Mouse (Mus musculus) macrophage (primary cell): ENCODE measurements around the gene Calm2. TPM values are rescaled to one million over a fixed set of nuclear protein-coding genes. Genes with fewer than 3 reads are reported as not detected.
A peak's percentile ranks its signal among the peaks of the same experiment; 100 is the strongest.

Experiments
- H3K27ac ChIP-seq: fragments of 350-480 bp; formaldehyde crosslinking; 2 replicates; pipeline ENCODE4 v1.9.0; 2021
- H3K36me3 ChIP-seq: fragments of 350-480 bp; formaldehyde crosslinking; 2 replicates; pipeline ENCODE4 v1.9.0; 2021; ENCODE audit errors: inconsistent target
- H3K4me3 ChIP-seq: fragments of 350-480 bp; formaldehyde crosslinking; 2 replicates; pipeline ENCODE4 v1.9.0; 2021; ENCODE audit errors: inconsistent target
- H3K79me2 ChIP-seq: fragments of 350-480 bp; formaldehyde crosslinking; 2 replicates; pipeline ENCODE4 v1.9.0; 2021; ENCODE audit errors: inconsistent target
- WGBS: methylation state at CpG from one replicate; pipeline ENCODE4 v1.1.7; 2026; ENCODE audit warnings: inconsistent platforms; ENCODE audit not compliant: missing documents; 5-methylcytosine and 5-hydroxymethylcytosine counted together
- polyA plus RNA-seq: library from polyadenylated mRNA; stranded (reverse); fragments of 250-400 nt; gene quantifications from 3 replicates; pipeline ENCODE4 v1.2.4, GENCODE M21; 2018; ENCODE audit warnings: inconsistent platforms

The Calm2 gene
- polyA plus RNA-seq, 1 experiment from 2014 or later, result 1,639 TPM

DNA sequence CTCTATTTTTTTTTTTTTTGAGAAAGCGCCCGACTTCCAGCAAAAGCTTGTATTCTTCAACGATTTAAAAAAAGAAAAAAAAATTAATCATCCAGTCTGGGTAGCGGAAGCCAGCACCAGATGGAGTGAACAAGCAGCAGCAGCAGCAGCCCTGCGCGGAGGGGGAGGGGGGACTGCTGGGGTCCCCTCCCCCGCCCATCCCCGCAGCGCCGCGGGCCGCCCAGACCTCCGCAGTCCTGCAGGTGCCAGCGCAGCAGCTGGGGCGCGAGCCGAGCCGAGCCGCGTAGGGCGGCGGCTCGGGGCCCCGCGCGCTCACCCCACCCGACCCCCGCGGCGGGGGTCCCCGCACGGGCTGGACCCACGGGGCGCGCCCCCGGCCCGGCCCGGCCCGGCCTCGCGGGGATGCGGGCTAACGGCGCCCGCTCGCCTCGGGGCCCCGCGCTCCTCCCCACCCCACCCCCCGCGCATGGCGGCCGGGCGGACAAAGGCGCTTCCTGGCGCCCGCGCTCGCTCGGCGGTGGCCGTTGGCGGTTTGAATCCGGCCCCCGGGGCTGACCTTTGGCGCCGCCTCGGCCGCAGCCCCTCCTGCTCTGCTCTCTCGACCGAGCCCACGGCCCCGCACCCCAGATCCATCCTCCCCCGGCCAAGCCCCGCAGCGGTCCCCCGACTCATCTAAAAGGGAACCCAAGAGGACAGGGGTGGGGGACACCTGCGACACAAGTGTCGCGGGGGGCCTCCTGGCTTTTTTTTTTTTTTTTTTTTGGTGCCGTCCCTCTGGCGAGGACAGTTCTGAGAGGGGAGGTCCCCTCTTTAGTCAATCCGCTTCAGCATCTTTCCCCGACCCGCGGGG, 593 bp downstream of the Calm2 start:
- peak overlapping the region; percentile 84 for H3K4me3 ChIP-seq
- 2% methylated on average over 56 of the region's 86 CpGs for WGBS
- peaks cover 51% of the 10 kb centered on the region for H3K79me2 ChIP-seq
- peak overlapping the region; percentile 92 for H3K27ac ChIP-seq
- no peaks in the 10 kb centered on the region for H3K36me3 ChIP-seq

DNA sequence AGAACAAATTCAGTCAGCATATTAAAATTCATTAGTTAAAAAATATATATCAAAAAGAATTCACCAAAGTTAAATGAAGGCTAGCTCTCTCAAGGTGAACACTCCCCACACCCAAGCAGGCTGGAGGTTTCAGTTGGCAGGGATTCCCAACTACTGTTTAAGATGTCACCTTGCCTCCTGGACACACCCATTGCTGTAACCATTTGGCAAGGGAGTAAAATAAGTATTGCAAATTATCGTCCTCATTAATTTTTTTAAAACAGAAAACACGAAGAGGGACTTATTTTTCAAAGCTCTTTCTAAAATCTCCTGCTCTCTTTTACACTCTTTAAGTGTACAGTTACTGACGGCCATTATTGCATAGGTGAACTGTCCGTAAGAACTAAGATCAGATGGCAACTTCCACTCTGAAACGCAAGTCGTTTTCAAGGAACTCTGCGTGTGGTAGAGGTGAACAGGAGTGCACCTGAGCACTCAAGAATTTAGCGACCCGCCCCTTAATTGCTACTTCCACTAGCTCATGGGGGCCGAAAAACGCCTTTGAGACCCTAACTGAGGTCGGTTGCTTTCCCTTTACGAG, 1.3 kb downstream of the Calm2 start:
- peak overlapping the region; percentile 67 for H3K27ac ChIP-seq
- no peaks in the 10 kb centered on the region for H3K36me3 ChIP-seq
- peak overlapping the region; percentile 79 for H3K4me3 ChIP-seq
- WGBS, result under 1% methylated on average over 13 of the region's 13 CpGs
- peaks cover 58% of the 10 kb centered on the region for H3K79me2 ChIP-seq

DNA sequence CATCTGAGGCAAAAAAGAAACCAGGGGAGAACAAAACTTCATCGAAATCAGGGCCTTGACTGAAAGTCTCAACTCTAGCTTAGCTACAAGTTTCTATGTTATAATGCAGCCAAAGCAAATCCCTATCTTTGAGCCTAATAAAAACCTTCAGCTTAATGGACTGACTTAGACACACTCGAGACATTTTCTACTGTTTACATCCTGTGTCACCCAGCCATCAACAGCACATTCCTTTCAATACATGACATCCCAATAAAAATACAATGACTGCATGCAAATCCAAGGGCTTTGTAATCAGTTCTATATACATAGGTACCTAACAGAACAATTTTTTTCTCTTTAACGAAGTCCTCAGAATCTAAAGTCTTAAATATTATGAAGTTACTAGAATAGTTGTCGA, 2.0 kb downstream of the Calm2 start:
- no peak overlapping the region for H3K27ac ChIP-seq
- H3K79me2 ChIP-seq, result peaks cover 65% of the 10 kb centered on the region
- no peaks in the 10 kb centered on the region for H3K36me3 ChIP-seq
- peak overlapping the region; percentile 79 for H3K4me3 ChIP-seq
- WGBS, result 19% methylated on average over 4 of the region's 4 CpGs

DNA sequence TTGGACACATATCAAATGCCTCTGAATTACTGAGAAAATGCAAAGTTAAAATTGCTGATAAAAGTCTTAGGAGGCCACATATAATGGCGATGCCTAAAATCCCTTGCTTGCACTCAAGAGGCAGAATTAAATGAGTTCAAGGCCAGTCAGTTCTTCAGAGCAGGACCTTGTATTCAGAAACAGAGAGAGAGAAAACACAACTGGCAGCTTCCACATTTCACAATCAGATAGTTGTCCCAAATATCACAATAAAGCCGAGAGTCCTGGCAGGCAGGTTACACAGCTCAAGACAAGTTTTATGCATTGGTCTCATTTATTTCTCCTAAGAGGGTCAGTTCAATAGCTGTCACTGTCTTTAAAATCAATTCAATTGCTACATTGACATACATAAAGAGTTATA, 5.2 kb downstream of the Calm2 start:
- H3K27ac ChIP-seq, result no peak overlapping the region
- H3K36me3 ChIP-seq, result no peaks in the 10 kb centered on the region
- 100% methylated on average over 1 of the region's 2 CpGs for WGBS
- H3K79me2 ChIP-seq, result peaks cover 96% of the 10 kb centered on the region
- no peak overlapping the region for H3K4me3 ChIP-seq

DNA sequence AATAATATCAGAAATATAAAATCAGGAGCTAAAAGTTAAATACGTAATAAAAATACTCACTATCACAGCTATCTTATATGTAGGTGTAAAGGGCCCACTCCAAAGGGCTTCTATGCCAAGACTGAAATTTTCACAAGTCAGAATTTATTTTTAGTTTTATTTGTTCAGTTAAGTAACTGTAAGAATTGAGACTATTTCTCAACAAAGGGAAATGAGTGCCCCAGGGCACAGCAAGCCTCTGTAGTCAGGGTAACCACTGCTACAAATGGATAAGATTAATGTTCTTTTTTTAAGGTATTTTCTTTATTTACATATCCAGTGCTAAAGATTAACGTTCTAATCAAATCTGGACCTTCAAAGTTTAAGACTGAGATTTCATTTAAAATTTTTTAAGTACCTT, 7.3 kb downstream of the Calm2 start:
- Histone ChIP-seq H3K79me2 (peaks cover 93% of the 10 kb centered on the region), H3K4me3 (no peak overlapping the region)
- WGBS, result 61% methylated on average over 2 of the region's 2 CpGs

DNA sequence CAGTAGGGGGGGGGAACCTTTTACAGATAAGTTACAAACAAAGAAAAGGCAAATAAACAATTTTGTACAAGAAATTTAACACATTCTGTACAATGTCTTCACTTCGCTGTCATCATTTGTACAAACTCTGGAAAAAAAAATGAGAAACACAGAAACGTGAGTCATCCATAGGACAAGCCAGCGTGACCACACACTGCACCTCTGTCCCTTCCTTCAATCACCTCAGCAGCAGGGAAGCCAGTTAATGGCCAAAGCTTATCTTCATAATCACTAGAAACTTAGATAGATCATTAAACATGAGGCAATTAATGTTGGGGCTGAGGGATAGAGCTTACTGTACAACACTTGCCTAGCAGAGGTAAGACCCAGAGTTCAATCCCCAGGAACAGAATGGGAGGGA, 12.8 kb downstream of the Calm2 start:
- Histone ChIP-seq H3K4me3 (no peak overlapping the region), H3K36me3 (peaks cover 41% of the 10 kb centered on the region), H3K27ac (no peak overlapping the region), H3K79me2 (peaks cover 38% of the 10 kb centered on the region)
- WGBS, result no CpG with 5 or more reads among the region's 3 CpGs

More for the DNA sequence above, 7.3 kb downstream of the Calm2 start:
- Histone ChIP-seq H3K27ac (no peak overlapping the region), H3K36me3 (peaks cover 19% of the 10 kb centered on the region)

DNA sequence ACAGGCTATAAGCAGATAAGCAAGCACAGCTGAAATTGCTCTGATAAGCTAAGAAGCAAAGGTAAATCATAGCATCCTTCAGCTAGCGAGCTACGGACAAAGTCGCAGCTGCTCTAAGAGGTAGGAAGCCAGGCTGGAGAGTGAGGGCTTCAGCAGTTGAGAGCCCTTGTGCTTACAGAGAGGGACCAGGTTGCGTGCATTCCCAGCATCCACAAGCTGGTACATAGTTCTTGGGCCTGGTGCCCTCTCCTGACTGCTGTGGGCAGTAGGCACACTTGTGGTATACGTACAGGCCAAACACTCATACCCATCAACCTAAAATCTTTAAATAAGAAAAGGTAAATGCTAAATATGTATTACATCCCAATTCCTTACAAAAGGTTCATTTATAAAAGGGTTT, 14.0 kb downstream of the Calm2 start:
- peaks cover 26% of the 10 kb centered on the region for H3K79me2 ChIP-seq
- H3K27ac ChIP-seq, result no peak overlapping the region
- WGBS, result 100% methylated on average over 4 of the region's 5 CpGs
- peaks cover 41% of the 10 kb centered on the region for H3K36me3 ChIP-seq
- H3K4me3 ChIP-seq, result no peak overlapping the region

DNA sequence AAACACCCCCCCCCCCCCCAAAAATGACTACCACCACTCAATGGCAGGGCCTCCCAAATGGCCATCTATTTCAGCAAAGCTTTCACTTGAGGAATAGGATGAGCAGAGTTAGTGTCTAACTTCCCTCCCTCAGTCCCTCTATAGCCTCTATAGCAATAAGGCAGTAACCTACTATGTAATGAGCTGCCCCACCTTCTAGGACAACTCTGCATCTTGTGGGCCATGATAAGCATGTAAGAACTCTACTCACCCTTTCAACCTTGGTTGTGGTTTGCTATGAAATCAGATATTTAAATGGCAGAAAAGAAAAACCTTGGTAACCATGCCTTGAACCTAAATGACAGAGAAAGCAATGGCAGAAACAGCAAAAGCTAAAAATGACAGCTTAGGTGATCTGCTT, 14.4 kb downstream of the Calm2 start:
- H3K79me2 ChIP-seq, result peaks cover 22% of the 10 kb centered on the region
- H3K27ac ChIP-seq, result no peak overlapping the region
- peaks cover 41% of the 10 kb centered on the region for H3K36me3 ChIP-seq
- H3K4me3 ChIP-seq, result no peak overlapping the region

DNA sequence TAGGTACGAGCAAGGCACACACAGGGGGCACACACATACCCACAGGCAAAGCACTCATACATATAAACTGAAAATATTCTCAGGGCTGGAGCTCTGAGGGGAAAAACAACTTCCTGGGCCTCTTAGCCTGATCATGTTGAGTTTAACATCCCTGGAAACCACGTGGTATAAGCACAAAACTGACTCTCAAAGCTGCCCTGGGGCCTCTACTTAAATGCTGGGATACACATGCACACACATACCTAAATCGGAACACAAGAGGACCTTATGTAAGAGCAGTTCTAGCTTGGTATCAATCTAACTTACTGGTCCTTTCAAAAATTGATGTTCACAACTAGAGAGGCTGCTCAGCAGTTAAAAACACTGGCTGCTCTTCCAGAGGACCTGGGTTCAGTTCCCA, 17.3 kb downstream of the Calm2 start:
- H3K27ac ChIP-seq, result no peak overlapping the region
- no peaks in the 10 kb centered on the region for H3K79me2 ChIP-seq
- 91% methylated on average over 3 of the region's 3 CpGs for WGBS
- peaks cover 22% of the 10 kb centered on the region for H3K36me3 ChIP-seq
- H3K4me3 ChIP-seq, result no peak overlapping the region

DNA sequence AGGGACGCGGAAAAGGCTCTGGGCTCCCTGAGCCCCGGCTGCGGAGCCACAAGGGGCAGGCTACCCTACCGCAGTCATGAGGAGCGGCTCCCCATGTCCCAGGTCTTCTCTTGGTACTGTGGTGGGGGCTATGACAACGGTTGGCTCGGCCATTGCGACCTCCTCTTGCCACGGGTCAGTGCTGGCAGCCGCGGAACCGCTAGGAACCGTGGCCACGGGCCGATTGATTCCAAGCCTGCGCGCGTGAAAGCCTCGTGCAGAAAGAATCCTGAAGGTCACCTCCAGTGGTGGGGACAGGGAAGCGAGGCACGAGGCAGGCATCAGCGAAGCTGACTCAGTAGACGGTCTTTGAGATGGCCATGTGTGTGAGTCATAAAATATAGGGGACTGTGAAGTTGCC, 19.2 kb downstream of the Calm2 start, which contains the start of gene Stpg4:
Stpg4 (minus strand) TSS at position 231 of the 400 bp plus-strand sequence.
- 98% methylated on average over 22 of the region's 24 CpGs for WGBS

DNA sequence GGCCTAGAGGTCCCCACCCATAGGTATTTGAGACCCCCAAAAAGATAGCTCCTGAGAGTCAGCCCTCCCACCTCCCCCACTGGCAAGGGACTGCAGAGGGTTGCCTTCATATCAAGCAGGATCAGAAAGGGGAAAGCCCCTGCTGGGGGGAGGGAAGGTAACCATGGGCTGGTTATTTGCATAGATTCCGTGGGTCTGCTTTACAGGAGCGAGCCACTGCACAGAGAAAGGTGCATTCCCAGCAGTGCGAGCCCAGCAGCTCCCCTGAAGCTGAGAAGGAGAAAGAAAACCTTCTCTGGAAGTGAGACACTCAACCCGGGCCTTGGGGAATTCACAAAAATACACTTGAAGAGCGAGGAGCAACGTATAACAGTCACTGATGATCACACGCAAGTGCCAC, 28.7 kb downstream of the Calm2 start:
- Histone ChIP-seq H3K36me3 (no peaks in the 10 kb centered on the region), H3K27ac (no peak overlapping the region), H3K79me2 (no peaks in the 10 kb centered on the region), H3K4me3 (no peak overlapping the region)
- WGBS, result 95% methylated on average over 7 of the region's 7 CpGs

More for the DNA sequence above, 19.2 kb downstream of the Calm2 start, which contains the start of gene Stpg4:
- Histone ChIP-seq H3K36me3 (peaks cover 3% of the 10 kb centered on the region), H3K4me3 (no peak within 1 kb of the TSS), H3K79me2 (no peaks in the 10 kb centered on the region), H3K27ac (no peak within 1 kb of the TSS)

DNA sequence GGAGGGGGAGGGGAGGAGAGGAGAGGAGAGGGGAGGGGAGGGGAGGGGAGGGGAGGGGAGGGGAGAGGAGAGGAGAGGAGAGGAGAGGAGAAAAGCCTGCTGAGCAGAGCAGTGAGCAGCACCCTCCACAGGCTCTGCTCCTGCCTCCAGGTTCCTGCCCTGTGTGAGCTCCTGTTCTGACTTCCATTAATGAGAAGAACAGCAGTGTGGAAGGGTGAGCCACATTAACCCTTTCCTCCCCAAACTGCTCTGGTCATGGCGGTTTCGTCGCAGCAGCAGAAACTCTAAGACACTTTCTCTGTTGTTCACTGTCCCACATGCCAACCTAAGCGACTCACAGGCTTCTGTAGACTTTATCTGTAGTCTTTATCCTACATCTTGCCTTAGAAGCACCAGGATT, 40.1 kb downstream of the Calm2 start:
- 88% methylated on average over 4 of the region's 4 CpGs for WGBS
- H3K79me2 ChIP-seq, result no peaks in the 10 kb centered on the region
- no peak overlapping the region for H3K27ac ChIP-seq
- no peak overlapping the region for H3K4me3 ChIP-seq
- no peaks in the 10 kb centered on the region for H3K36me3 ChIP-seq

DNA sequence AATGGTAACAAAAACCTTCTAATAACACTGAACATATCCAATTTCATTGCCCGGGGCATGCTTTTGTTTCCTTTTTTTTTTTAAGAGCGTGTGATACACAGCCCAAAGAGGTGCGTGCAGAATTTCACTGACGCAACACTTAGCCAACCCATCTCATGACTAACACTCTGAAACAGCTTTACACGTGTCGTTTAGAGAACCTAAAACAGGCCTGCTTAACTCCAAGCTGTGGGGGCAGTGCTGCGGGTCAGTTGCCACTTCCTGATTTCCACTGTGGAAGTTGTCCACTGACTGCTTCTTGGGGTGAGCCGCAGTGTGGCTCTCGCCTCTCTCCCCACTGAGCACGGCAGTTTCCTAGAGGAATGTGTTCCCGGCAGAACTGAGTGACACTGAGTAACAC, 41.2 kb downstream of the Calm2 start:
- no peak overlapping the region for H3K4me3 ChIP-seq
- under 1% methylated on average over 11 of the region's 11 CpGs for WGBS
- H3K27ac ChIP-seq, result peak overlapping the region; percentile 86

DNA sequence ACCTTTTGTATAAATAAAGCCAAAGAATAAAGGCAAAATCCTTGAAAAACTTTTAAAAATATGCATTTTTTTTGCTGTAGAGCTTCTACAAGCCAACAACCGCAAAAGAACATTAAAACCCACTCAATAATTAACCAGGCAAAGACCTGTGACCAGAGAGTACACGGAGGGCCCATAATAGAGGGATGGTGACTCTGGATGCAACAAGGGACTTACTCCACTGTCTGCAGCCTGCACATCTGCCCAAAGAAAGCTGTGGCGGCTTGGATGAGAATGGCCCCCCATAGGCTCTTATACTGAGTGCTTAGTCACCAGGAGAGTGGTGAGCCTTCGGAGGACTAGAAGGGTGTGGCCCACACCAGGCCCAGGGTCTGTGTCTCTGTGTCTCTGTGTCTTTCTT, 43.3 kb downstream of the Calm2 start:
- 94% methylated on average over 4 of the region's 4 CpGs for WGBS
- Histone ChIP-seq H3K79me2 (no peaks in the 10 kb centered on the region), H3K36me3 (no peaks in the 10 kb centered on the region), H3K4me3 (no peak overlapping the region), H3K27ac (no peak overlapping the region)

More for the DNA sequence above, 41.2 kb downstream of the Calm2 start:
- H3K79me2 ChIP-seq, result no peaks in the 10 kb centered on the region
- no peaks in the 10 kb centered on the region for H3K36me3 ChIP-seq

DNA sequence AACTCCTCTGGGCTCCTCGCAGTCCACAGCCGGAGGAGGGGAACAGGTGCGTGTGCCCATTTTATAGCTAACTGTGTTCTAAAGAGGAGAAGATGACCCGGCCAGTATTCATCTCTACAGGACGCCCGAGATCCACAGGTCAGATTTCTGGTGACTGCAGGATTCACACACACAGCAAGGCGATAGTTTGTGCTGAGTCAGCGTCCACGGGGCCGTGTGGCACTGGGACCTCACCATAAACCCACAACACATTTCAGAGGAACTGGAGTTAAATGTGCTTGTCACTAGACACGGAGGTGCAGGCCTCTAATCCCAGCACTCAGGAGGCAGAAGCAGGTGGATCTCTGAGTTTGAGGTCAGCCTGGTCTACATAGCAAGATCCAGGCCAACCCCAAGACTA, 44.3 kb downstream of the Calm2 start:
- Histone ChIP-seq H3K79me2 (no peaks in the 10 kb centered on the region), H3K4me3 (no peak overlapping the region), H3K27ac (no peak overlapping the region), H3K36me3 (no peaks in the 10 kb centered on the region)
- WGBS, result 77% methylated on average over 11 of the region's 11 CpGs
